Mouse (Mus musculus) ES-E14 (cell line): ENCODE measurements at regions not wholly inside any gene's neighbourhood (a gene's known extent, or its start where the extent isn't known, plus 50 kb on each side); places are given as distances from the start of the nearest gene placed in this dataset.

Experiments used
- DNase-seq: peaks from one replicate; pipeline ENCODE4 v3.0.0-alpha.2; 2013; ENCODE audit warnings: low read depth, low spot score
- H3K27ac ChIP-seq: 2 replicates; pipeline ENCODE4 v1.5.1; 2012; ENCODE audit warnings: low read depth, mild to moderate bottlenecking, low read length, moderate library complexity, mixed read lengths; ENCODE audit not compliant: poor library complexity, insufficient read depth, severe bottlenecking
- H3K36me3 ChIP-seq: 2 replicates; pipeline ENCODE4 v1.6.1; 2012; ENCODE audit warnings: mild to moderate bottlenecking, low read length, moderate library complexity, mixed read lengths; ENCODE audit not compliant: control insufficient read depth, poor library complexity, insufficient read depth, severe bottlenecking
- H3K4me1 ChIP-seq, 2 experiments: fragments of 150-350 bp in 1 of 2; sonication (generic) in 1 of 2; 2 replicates each; pipeline ENCODE4 v1.6.1; 2012; ENCODE audit warnings: low read length in 2 of 2, mild to moderate bottlenecking in 1 of 2, mixed read lengths in 1 of 2; ENCODE audit not compliant: control insufficient read depth in 2 of 2, insufficient read depth in 2 of 2, poor library complexity in 1 of 2
- H3K4me3 ChIP-seq, 2 experiments: fragments of 150-350 bp in 1 of 2; sonication (generic) in 1 of 2; 2 replicates each; pipeline ENCODE4 v1.5.1; 2012; ENCODE audit warnings: low read length in 2 of 2, low read depth in 1 of 2, mild to moderate bottlenecking in 1 of 2, mixed read lengths in 1 of 2; ENCODE audit not compliant: insufficient read depth in 1 of 2, poor library complexity in 1 of 2, severe bottlenecking in 1 of 2
- H3K9ac ChIP-seq: 2 replicates; pipeline ENCODE4 v1.6.1; 2012; ENCODE audit warnings: low read depth, mild to moderate bottlenecking, low read length, mixed read lengths; ENCODE audit not compliant: poor library complexity, insufficient read depth, severe bottlenecking
- H3K9me3 ChIP-seq: fragments of 150-350 bp; sonication (generic); 2 replicates; pipeline ENCODE4 v1.6.1; 2012; ENCODE audit warnings: low read depth, mild to moderate bottlenecking, low read length; ENCODE audit not compliant: control insufficient read depth, insufficient read depth
- CHD2 ChIP-seq: IDR thresholded peaks from 2 replicates; pipeline ENCODE4 v1.6.1; 2014; ENCODE audit warnings: mild to moderate bottlenecking, low read depth, low read length, inconsistent platforms
- HCFC1 ChIP-seq: IDR thresholded peaks from 2 replicates; pipeline ENCODE4 v1.6.1; 2012; ENCODE audit warnings: low read length, inconsistent platforms, borderline replicate concordance; ENCODE audit not compliant: insufficient read depth
- MAFK ChIP-seq: IDR thresholded peaks from 2 replicates; pipeline ENCODE4 v1.6.1; 2014; ENCODE audit warnings: mild to moderate bottlenecking, low read depth, low read length, inconsistent platforms; ENCODE audit not compliant: insufficient read depth
- ZC3H11A ChIP-seq: IDR thresholded peaks from 2 replicates; pipeline ENCODE4 v1.6.1; 2012; ENCODE audit warnings: low read depth, mild to moderate bottlenecking, inconsistent platforms, low read length, borderline replicate concordance
- ZNF384 ChIP-seq: IDR thresholded peaks from 2 replicates; pipeline ENCODE4 v1.6.1; 2012; ENCODE audit warnings: low read depth, low read length, inconsistent platforms
- in situ Hi-C, 2 experiments: fragments of 600-800 bp; cut with MboI; formaldehyde crosslinking; loops; one replicate each; pipeline ENCODE4 v1.15.1; 2025; ENCODE audit warnings: low sequenced_read_pairs in 2 of 2, inconsistent platforms in 1 of 2; ENCODE audit not compliant: unreplicated experiment in 2 of 2

GRCm38 (mm10) chr17:16054481-16054880, 223.6 kb upstream of the Rgmb start:
- TF ChIP-seq ZNF384 (no peak), ZC3H11A (no peak), MAFK (no peak), HCFC1 (no peak), CHD2 (no peak)
- Histone ChIP-seq H3K4me3 (no peak overlapping the region), H3K4me1 (no peaks in the 10 kb centered on the region), H3K36me3 (no peaks in the 10 kb centered on the region), H3K27ac (no peak overlapping the region), H3K9ac (no peak overlapping the region), H3K9me3 (no peaks in the 10 kb centered on the region)
- DNase-seq: no peak
- in situ Hi-C loops: no loop called here

- H3K27ac ChIP-seq: no peak overlapping the region
- no peaks in the 10 kb centered on the region for H3K4me1 ChIP-seq
- H3K9me3 ChIP-seq: no peaks in the 10 kb centered on the region
- no peak overlapping the region for H3K9ac ChIP-seq
- in situ Hi-C loops: no loop called here
- H3K4me3 ChIP-seq: no peak overlapping the region
- TF ChIP-seq HCFC1 (no peak), CHD2 (no peak), ZC3H11A (no peak), MAFK (no peak), ZNF384 (no peak)
- H3K36me3 ChIP-seq: no peaks in the 10 kb centered on the region
- DNase-seq: no peak
Measured at GRCm38 (mm10) chr17:16051713-16052112, 220.9 kb upstream of the Rgmb start.

- Histone ChIP-seq H3K4me3 (no peak overlapping the region), H3K9me3 (no peaks in the 10 kb centered on the region), H3K9ac (no peak overlapping the region), H3K36me3 (no peaks in the 10 kb centered on the region), H3K27ac (no peak overlapping the region), H3K4me1 (no peaks in the 10 kb centered on the region)
- TF ChIP-seq CHD2 (no peak), HCFC1 (no peak), MAFK (no peak), ZNF384 (no peak), ZC3H11A (no peak)
- in situ Hi-C loops: no loop called here
- no peak for DNase-seq
Measured at GRCm38 (mm10) chr17:16041542-16042251, 210.9 kb upstream of the Rgmb start.

- no peak overlapping the region for H3K9ac ChIP-seq
- no peak for TF ChIP-seq ZC3H11A
- no peak for TF ChIP-seq CHD2
- TF ChIP-seq MAFK: no peak
- TF ChIP-seq ZNF384: no peak
- TF ChIP-seq HCFC1: no peak
- in situ Hi-C loops: no loop called here
- no peak for DNase-seq
- H3K36me3 ChIP-seq: no peaks in the 10 kb centered on the region
- no peaks in the 10 kb centered on the region for H3K9me3 ChIP-seq
- no peak overlapping the region for H3K4me3 ChIP-seq
- H3K27ac ChIP-seq: no peak overlapping the region
- no peaks in the 10 kb centered on the region for H3K4me1 ChIP-seq
Measured at GRCm38 (mm10) chr17:16027989-16028388, 197.2 kb upstream of the Rgmb start.

- TF ChIP-seq MAFK (no peak), ZNF384 (no peak), CHD2 (no peak), HCFC1 (no peak), ZC3H11A (no peak)
- Histone ChIP-seq H3K9ac (no peak overlapping the region), H3K4me1 (no peaks in the 10 kb centered on the region), H3K27ac (no peak overlapping the region), H3K4me3 (no peak overlapping the region), H3K36me3 (no peaks in the 10 kb centered on the region), H3K9me3 (no peaks in the 10 kb centered on the region)
- DNase-seq: no peak
- in situ Hi-C loops: no loop called here
Measured at GRCm38 (mm10) chr17:16004871-16005575, 174.2 kb upstream of the Rgmb start.
